Mouse (Mus musculus): ENCODE data around the gene Fopnl. TPM values are rescaled to one million over a fixed set of nuclear protein-coding genes. Genes with fewer than 3 reads are reported as not detected.

Fopnl gene
- polyA plus RNA-seq, 1 experiment from 2014 or later, result 159 TPM

DNA sequence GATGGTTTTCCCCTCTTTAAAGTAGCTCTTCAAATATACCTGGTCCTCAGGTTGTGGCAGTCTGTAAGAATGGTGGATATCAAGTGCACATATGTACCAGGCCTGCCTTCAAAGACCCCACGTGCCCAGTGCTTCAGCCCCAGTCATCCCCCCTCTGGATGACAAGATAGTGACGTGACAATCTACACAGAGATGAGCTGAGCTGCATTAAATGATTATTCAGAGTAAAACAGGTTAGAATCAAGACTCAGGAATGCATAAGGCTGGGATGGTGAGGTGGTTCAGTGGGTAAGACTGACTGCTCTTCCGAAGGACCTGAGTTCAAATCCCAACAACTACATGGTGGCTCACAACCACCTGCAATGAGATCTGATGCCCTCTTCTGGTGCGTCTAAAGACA, 19.5 kb downstream of the Fopnl start:
- no peak for ATAC-seq (ENCODE audit: low read depth)
- 89% methylated on average over 4 of the region's 4 CpGs for WGBS
- Histone ChIP-seq H3K9ac (ENCODE audit: low read length) (no peak overlapping the region), H3K4me2 (ENCODE audit: low read depth, low read length) (no peak overlapping the region), H3K4me1 (replicated peaks; ENCODE audit: control insufficient read depth, insufficient read depth, low read length) (peaks cover 12% of the 10 kb centered on the region), H3K27ac (ENCODE audit: low read length) (peak overlapping the region; percentile 91), H3K36me3 (ENCODE audit: control insufficient read depth, insufficient read depth, low read length) (peaks cover 14% of the 10 kb centered on the region), H3K9me3 (ENCODE audit: control insufficient read depth, low read length) (no peaks in the 10 kb centered on the region), H3K4me3 (ENCODE audit: low read length) (no peak overlapping the region), H3K27me3 (ENCODE audit: control insufficient read depth, insufficient read depth, low read depth, low read length) (no peaks in the 10 kb centered on the region)

- no peaks in the 10 kb centered on the region for H3K27me3 ChIP-seq (ENCODE audit: control insufficient read depth, insufficient read depth, low read depth, low read length)
- H3K27ac ChIP-seq (ENCODE audit: low read length), result peak overlapping the region; percentile 91
- no peaks in the 10 kb centered on the region for H3K9me3 ChIP-seq (ENCODE audit: control insufficient read depth, low read length)
- peak; percentile 34 for ATAC-seq (ENCODE audit: low read depth)
- peaks cover 14% of the 10 kb centered on the region for H3K36me3 ChIP-seq (ENCODE audit: control insufficient read depth, insufficient read depth, low read length)
- 56% methylated on average over 3 of the region's 3 CpGs for WGBS
- H3K9ac ChIP-seq (ENCODE audit: low read length), result no peak overlapping the region
- no peak overlapping the region for H3K4me2 ChIP-seq (ENCODE audit: low read depth, low read length)
- no peak overlapping the region for H3K4me3 ChIP-seq (ENCODE audit: low read length)
- H3K4me1 ChIP-seq (replicated peaks; ENCODE audit: control insufficient read depth, insufficient read depth, low read length), result peaks cover 17% of the 10 kb centered on the region
Observed at GRCm38 (mm10) chr16:14297137-14297536, 20.1 kb downstream of the Fopnl start.

DNA sequence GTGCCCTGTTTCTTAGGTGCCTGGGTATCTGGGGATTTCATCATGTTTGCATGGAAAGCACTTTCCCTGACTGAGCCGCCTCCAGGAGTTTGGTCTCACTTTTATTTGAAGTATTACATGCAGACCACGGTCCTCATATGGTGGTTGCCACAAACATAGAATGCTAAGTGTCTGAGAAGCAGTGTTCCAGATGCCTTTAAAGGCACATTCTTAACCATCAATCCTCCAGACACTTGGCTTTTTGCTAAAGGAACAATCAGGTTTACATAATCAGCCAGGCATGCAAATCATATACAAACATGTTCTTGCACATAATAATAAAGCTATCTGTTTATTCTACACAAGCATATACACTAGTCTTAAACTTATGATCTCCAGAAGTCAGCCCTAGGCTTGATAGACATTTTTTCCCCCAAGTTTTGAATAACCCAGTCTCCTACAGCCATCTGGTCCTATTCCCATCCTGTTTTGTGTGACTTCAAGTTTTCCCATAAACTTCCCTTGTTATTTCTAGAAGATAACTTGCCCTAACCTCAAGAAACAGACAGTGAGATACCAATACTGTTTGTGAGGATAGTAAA, 20.6 kb downstream of the Fopnl start:
- peaks cover 14% of the 10 kb centered on the region for H3K36me3 ChIP-seq (ENCODE audit: control insufficient read depth, insufficient read depth, low read length)
- peak overlapping the region; percentile 91 for H3K27ac ChIP-seq (ENCODE audit: low read length)
- peaks cover 21% of the 10 kb centered on the region for H3K4me1 ChIP-seq (replicated peaks; ENCODE audit: control insufficient read depth, insufficient read depth, low read length)
- ATAC-seq (ENCODE audit: low read depth), result peak; percentile 79
- H3K27me3 ChIP-seq (ENCODE audit: control insufficient read depth, insufficient read depth, low read depth, low read length), result no peaks in the 10 kb centered on the region
- no peaks in the 10 kb centered on the region for H3K9me3 ChIP-seq (ENCODE audit: control insufficient read depth, low read length)
- H3K9ac ChIP-seq (ENCODE audit: low read length), result no peak overlapping the region
- 50% methylated on average over 2 of the region's 2 CpGs for WGBS
- H3K4me3 ChIP-seq (ENCODE audit: low read length), result no peak overlapping the region
- no peak overlapping the region for H3K4me2 ChIP-seq (ENCODE audit: low read depth, low read length)

DNA sequence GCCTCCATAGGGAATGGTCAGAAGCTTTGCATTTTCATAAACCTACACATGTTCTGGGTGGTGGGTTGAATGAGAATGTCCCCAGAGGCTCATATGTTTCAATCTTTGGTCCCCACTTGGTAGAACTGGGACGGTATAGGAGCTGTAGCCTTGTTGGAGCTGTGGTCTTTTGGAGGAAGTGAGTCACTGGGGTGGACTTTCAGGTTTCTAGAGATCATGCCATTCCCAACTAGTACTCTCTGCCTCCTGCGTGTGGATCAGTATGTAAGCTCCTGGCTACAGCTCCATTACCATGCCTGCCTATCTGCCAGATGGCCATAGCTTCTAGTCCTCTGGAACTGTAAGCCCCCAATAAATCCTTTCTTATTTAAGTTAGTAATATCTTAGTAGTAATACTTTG, 21.9 kb downstream of the Fopnl start:
- 82% methylated on average over 2 of the region's 2 CpGs for WGBS
- H3K9me3 ChIP-seq (ENCODE audit: control insufficient read depth, low read length), result no peaks in the 10 kb centered on the region
- H3K9ac ChIP-seq (ENCODE audit: low read length), result no peak overlapping the region
- no peak overlapping the region for H3K27ac ChIP-seq (ENCODE audit: low read length)
- H3K27me3 ChIP-seq (ENCODE audit: control insufficient read depth, insufficient read depth, low read depth, low read length), result no peaks in the 10 kb centered on the region
- no peak for ATAC-seq (ENCODE audit: low read depth)
- no peak overlapping the region for H3K4me2 ChIP-seq (ENCODE audit: low read depth, low read length)
- peaks cover 11% of the 10 kb centered on the region for H3K36me3 ChIP-seq (ENCODE audit: control insufficient read depth, insufficient read depth, low read length)
- H3K4me1 ChIP-seq (replicated peaks; ENCODE audit: control insufficient read depth, insufficient read depth, low read length), result peaks cover 25% of the 10 kb centered on the region
- no peak overlapping the region for H3K4me3 ChIP-seq (ENCODE audit: low read length)

DNA sequence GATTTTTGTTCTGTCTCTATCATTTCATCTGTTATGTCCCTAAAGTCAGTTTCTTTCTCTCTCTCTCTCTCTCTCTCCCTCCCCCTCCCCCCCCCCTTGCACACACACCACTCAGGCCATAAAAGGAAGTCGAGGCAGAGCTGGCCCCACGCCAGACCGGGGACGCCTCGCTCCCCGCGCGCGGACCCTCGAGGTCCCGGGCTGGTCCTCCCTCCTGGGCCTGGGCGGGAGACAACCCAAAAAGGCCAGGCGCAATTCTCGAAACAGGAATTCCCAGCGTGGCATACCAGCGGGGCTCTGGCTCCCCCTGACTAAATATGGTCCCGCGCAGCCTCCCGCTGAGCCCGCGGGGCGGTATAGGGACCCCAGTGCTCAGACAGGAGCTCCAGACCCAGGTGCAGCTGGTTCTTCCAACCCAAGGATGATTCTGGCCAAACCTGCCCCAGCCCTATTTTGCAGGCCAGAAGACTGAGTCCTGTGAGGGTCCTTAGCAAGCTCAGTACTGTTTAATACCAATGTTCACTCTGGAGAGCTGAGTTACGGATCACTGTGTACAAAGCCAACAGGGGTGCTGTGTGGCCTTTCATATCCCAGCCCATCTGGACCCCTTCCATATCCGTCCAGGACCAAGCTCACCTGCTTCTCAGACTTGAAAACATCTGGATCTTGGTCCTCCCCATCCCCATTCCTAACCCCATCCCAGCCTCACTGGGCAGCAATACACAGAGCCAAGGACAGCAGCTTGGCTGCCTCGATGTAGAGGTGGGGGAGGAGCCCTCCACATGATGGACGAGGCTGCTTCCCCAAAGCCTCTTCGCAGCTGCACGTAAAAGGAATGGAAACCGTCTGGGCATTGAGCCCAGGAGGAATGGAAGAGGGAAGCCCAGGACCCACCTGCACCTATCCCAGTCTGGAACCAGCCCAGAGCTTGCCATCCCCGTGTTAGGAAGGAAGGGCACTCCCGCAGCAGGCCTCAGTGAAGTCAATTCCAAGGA, 24.7 kb downstream of the Fopnl start:
- Histone ChIP-seq H3K9ac (ENCODE audit: low read length) (peak overlapping the region; percentile 57), H3K27ac (ENCODE audit: low read length) (peak overlapping the region; percentile 62), H3K36me3 (ENCODE audit: control insufficient read depth, insufficient read depth, low read length) (no peaks in the 10 kb centered on the region; the same call in 1 of the 2 replicates), H3K4me1 (replicated peaks; ENCODE audit: control insufficient read depth, insufficient read depth, low read length) (peaks cover 20% of the 10 kb centered on the region), H3K9me3 (ENCODE audit: control insufficient read depth, low read length) (no peaks in the 10 kb centered on the region), H3K27me3 (ENCODE audit: control insufficient read depth, insufficient read depth, low read depth, low read length) (no peaks in the 10 kb centered on the region), H3K4me3 (ENCODE audit: low read length) (peak overlapping the region; percentile 40), H3K4me2 (ENCODE audit: low read depth, low read length) (peak overlapping the region; percentile 74)
- WGBS, result 7% methylated on average over 31 of the region's 31 CpGs
- peak; percentile 26 for ATAC-seq (ENCODE audit: low read depth)

DNA sequence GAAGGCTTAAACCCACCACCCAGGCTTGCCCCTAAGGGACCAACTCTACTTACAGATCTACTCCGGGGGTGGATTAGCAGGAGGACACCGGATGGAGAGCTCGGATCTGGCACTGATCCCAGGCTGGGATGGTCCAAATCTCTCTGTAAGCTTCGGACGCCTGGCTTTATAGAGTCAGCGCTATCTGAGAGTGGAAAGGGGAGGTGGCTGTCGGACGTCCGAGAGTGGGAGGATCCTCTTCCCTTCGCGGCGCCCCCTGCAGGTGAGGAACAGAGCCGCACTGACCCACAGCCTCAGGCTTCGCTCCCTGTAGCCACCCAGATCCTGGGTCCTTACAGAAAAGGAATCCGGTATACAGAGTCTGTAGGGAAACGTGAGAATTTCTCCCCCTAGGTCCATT, 26.0 kb downstream of the Fopnl start, which contains the start of gene Myh11:
TSS of gene Myh11 (minus strand) at position 150 of the 400 bp plus-strand sequence.
- H3K9ac ChIP-seq (ENCODE audit: low read length), result peak within 1 kb of the TSS; percentile 57
- peak within 1 kb of the TSS; percentile 74 for H3K4me2 ChIP-seq (ENCODE audit: low read depth, low read length)
- no peaks in the 10 kb centered on the region for H3K27me3 ChIP-seq (ENCODE audit: control insufficient read depth, insufficient read depth, low read depth, low read length)
- peak within 1 kb of the TSS; percentile 40 for H3K4me3 ChIP-seq (ENCODE audit: low read length)
- H3K9me3 ChIP-seq (ENCODE audit: control insufficient read depth, low read length), result no peaks in the 10 kb centered on the region
- no peaks in the 10 kb centered on the region for H3K36me3 ChIP-seq (ENCODE audit: control insufficient read depth, insufficient read depth, low read length)
- 4% methylated on average over 16 of the region's 16 CpGs for WGBS
- H3K27ac ChIP-seq (ENCODE audit: low read length), result peak within 1 kb of the TSS; percentile 62
- peak; percentile 84 for ATAC-seq (ENCODE audit: low read depth)
- H3K4me1 ChIP-seq (replicated peaks; ENCODE audit: control insufficient read depth, insufficient read depth, low read length), result peaks cover 15% of the 10 kb centered on the region

DNA sequence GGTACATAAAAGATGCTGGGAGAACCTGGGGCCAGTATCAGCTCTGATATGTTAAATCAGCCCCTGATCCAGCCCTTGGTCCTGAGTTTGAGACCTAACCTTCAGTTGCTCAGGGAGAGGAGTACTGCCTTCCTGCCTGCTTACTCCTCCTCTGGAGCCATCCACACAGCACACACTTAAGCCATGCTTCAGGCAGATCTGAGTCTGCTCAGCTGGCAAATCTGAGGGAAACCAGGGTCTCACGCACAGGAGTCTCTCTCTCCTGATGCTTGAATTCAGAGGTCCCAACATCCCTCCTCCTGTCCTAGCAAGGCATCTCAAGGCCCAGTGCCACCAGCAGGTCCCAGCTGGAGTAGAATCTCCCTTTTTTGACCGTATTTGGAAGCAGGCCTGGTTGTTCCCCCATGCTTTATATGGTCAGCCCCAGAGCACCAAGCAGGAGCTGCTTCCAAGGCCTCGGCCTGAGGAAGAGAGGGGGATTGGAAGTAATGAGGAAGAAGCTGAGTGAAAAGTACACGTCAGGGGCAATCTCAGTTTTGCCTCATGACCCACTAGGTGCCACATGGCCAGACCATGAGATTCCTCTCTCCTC, 44.7 kb downstream of the Fopnl start:
- Histone ChIP-seq H3K4me3 (ENCODE audit: low read length) (no peak overlapping the region), H3K27me3 (ENCODE audit: control insufficient read depth, insufficient read depth, low read depth, low read length) (no peaks in the 10 kb centered on the region)
- ATAC-seq (ENCODE audit: low read depth), result peak; percentile 45; the same call in 1 of the 2 replicates

DNA sequence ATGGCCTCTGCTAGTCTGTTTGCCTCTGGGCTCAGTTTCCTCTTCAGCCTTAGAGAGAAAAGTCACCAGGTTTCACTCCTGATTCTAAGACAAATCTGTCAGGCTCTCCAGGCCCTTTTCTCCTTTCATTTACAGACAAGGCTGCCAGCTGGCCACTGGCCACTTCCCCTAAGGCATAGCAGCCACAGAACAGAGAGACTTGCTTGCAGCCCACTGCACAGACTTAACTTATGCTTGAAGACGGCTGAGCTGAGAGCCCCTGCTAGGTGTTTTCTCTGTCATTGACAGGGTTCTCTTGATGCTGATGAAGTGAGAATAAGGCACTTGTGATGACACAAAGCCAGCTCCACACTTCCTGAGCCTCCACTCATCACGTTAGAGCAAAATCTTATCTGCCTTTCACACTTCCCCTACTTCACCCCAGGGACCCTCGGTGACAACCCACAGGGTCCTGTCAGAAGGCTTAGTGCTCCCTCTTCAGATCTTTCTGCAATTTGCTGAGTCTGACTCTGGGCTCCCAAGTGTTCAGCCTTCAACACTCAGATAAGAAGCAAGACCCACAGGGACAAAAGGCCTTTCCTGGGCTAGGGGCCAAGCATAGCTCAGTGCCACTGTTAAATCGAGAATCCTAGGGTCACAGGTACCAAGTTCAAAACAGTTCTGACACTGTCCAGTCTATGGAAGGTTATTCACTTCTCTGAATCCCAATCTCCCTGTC, 51.8 kb downstream of the Fopnl start:
- Histone ChIP-seq H3K4me3 (ENCODE audit: low read length) (no peak overlapping the region), H3K4me2 (ENCODE audit: low read depth, low read length) (no peak overlapping the region), H3K4me1 (replicated peaks; ENCODE audit: control insufficient read depth, insufficient read depth, low read length) (peaks cover 5% of the 10 kb centered on the region), H3K27me3 (ENCODE audit: control insufficient read depth, insufficient read depth, low read depth, low read length) (no peaks in the 10 kb centered on the region), H3K9me3 (ENCODE audit: control insufficient read depth, low read length) (no peaks in the 10 kb centered on the region), H3K27ac (ENCODE audit: low read length) (no peak overlapping the region), H3K36me3 (ENCODE audit: control insufficient read depth, insufficient read depth, low read length) (no peaks in the 10 kb centered on the region), H3K9ac (ENCODE audit: low read length) (no peak overlapping the region)
- ATAC-seq (ENCODE audit: low read depth), result no peak
- 9% methylated on average over 4 of the region's 4 CpGs for WGBS

More for the DNA sequence above, 44.7 kb downstream of the Fopnl start:
- 41% methylated on average over 4 of the region's 4 CpGs for WGBS
- Histone ChIP-seq H3K9ac (ENCODE audit: low read length) (no peak overlapping the region), H3K4me2 (ENCODE audit: low read depth, low read length) (no peak overlapping the region), H3K27ac (ENCODE audit: low read length) (no peak overlapping the region), H3K4me1 (replicated peaks; ENCODE audit: control insufficient read depth, insufficient read depth, low read length) (no peaks in the 10 kb centered on the region), H3K36me3 (ENCODE audit: control insufficient read depth, insufficient read depth, low read length) (no peaks in the 10 kb centered on the region), H3K9me3 (ENCODE audit: control insufficient read depth, low read length) (no peaks in the 10 kb centered on the region)
